Mouse (Mus musculus): ENCODE data around the gene Insr. TPM values are rescaled to one million over a fixed set of nuclear protein-coding genes. Genes with fewer than 3 reads are reported as not detected.

Insr gene
- polyA plus RNA-seq, 1 experiment = 0.16 TPM

GRCm38 (mm10) chr8:3219921-3220411 is 59.5 kb downstream of the Insr start:
- Histone ChIP-seq H3K27me3 (ENCODE audit: control insufficient read depth) (no peaks in the 10 kb centered on the region), H3K4me1 (ENCODE audit: control insufficient read depth) (peaks cover 29% of the 10 kb centered on the region), H3K4me3 (replicated peaks) (no peak overlapping the region), H3K9me3 (ENCODE audit: control insufficient read depth, low read length) (no peaks in the 10 kb centered on the region), H3K36me3 (ENCODE audit: control insufficient read depth) (peaks cover 2% of the 10 kb centered on the region; the same call in 1 of the 2 replicates)
- TF ChIP-seq GATA1 (IDR thresholded peaks at IDR 0.05; ENCODE audit: low read length) (no peak), TAL1 (IDR thresholded peaks at IDR 0.05; ENCODE audit: low read length) (no peak)

GRCm38 (mm10) chr8:3219266-3219665 is 60.2 kb downstream of the Insr start:
- peaks cover 34% of the 10 kb centered on the region for H3K4me1 ChIP-seq (ENCODE audit: control insufficient read depth)
- H3K4me3 ChIP-seq (replicated peaks) = no peak overlapping the region
- H3K27me3 ChIP-seq (ENCODE audit: control insufficient read depth) = no peaks in the 10 kb centered on the region
- H3K36me3 ChIP-seq (ENCODE audit: control insufficient read depth) = peaks cover 2% of the 10 kb centered on the region; the same call in 1 of the 2 replicates
- no peak for TF ChIP-seq GATA1 (IDR thresholded peaks at IDR 0.05; ENCODE audit: low read length)
- no peak for TF ChIP-seq TAL1 (IDR thresholded peaks at IDR 0.05; ENCODE audit: low read length)
- H3K9me3 ChIP-seq (ENCODE audit: control insufficient read depth, low read length) = 0 out of 2 replicates have a peak, but pooled peaks cover 3% of the 10 kb centered on the region

GRCm38 (mm10) chr8:3216541-3217092 is 62.8 kb downstream of the Insr start:
- H3K36me3 ChIP-seq (ENCODE audit: control insufficient read depth) = peaks cover 7% of the 10 kb centered on the region
- no peak for TF ChIP-seq GATA1 (IDR thresholded peaks at IDR 0.05; ENCODE audit: low read length)
- no peak for TF ChIP-seq TAL1 (IDR thresholded peaks at IDR 0.05; ENCODE audit: low read length)
- no peaks in the 10 kb centered on the region for H3K27me3 ChIP-seq (ENCODE audit: control insufficient read depth)
- peaks cover 27% of the 10 kb centered on the region for H3K4me1 ChIP-seq (ENCODE audit: control insufficient read depth)
- H3K4me3 ChIP-seq (replicated peaks) = no peak overlapping the region
- H3K9me3 ChIP-seq (ENCODE audit: control insufficient read depth, low read length) = 0 out of 2 replicates have a peak, but pooled peaks cover 3% of the 10 kb centered on the region

GRCm38 (mm10) chr8:3215561-3215960 is 63.9 kb downstream of the Insr start:
- Histone ChIP-seq H3K4me3 (replicated peaks) (no peak overlapping the region), H3K9me3 (ENCODE audit: control insufficient read depth, low read length) (0 out of 2 replicates have a peak, but pooled peaks cover 3% of the 10 kb centered on the region), H3K27me3 (ENCODE audit: control insufficient read depth) (no peaks in the 10 kb centered on the region), H3K4me1 (ENCODE audit: control insufficient read depth) (peaks cover 17% of the 10 kb centered on the region), H3K36me3 (ENCODE audit: control insufficient read depth) (peaks cover 17% of the 10 kb centered on the region)
- no peak for TF ChIP-seq GATA1 (IDR thresholded peaks at IDR 0.05; ENCODE audit: low read length)

GRCm38 (mm10) chr8:3214601-3215000 is 64.8 kb downstream of the Insr start:
- Histone ChIP-seq H3K36me3 (ENCODE audit: control insufficient read depth) (peaks cover 24% of the 10 kb centered on the region), H3K4me1 (ENCODE audit: control insufficient read depth) (peaks cover 10% of the 10 kb centered on the region), H3K9me3 (ENCODE audit: control insufficient read depth, low read length) (0 out of 2 replicates have a peak, but pooled peaks cover 3% of the 10 kb centered on the region), H3K27me3 (ENCODE audit: control insufficient read depth) (no peaks in the 10 kb centered on the region), H3K4me3 (replicated peaks) (no peak overlapping the region)
- TF ChIP-seq TAL1 (IDR thresholded peaks at IDR 0.05; ENCODE audit: low read length) (no peak), GATA1 (IDR thresholded peaks at IDR 0.05; ENCODE audit: low read length) (no peak)

GRCm38 (mm10) chr8:3211456-3211855 is 68.0 kb downstream of the Insr start:
- Histone ChIP-seq H3K4me3 (replicated peaks) (no peak overlapping the region), H3K27me3 (ENCODE audit: control insufficient read depth) (no peaks in the 10 kb centered on the region), H3K9me3 (ENCODE audit: control insufficient read depth, low read length) (0 out of 2 replicates have a peak, but pooled peaks cover 3% of the 10 kb centered on the region), H3K4me1 (ENCODE audit: control insufficient read depth) (peaks cover 10% of the 10 kb centered on the region), H3K36me3 (ENCODE audit: control insufficient read depth) (peaks cover 30% of the 10 kb centered on the region)
- no peak for TF ChIP-seq TAL1 (IDR thresholded peaks at IDR 0.05; ENCODE audit: low read length)
- TF ChIP-seq GATA1 (IDR thresholded peaks at IDR 0.05; ENCODE audit: low read length) = no peak

GRCm38 (mm10) chr8:3209960-3210359 is 69.5 kb downstream of the Insr start:
- TF ChIP-seq TAL1 (IDR thresholded peaks at IDR 0.05; ENCODE audit: low read length) (no peak), GATA1 (IDR thresholded peaks at IDR 0.05; ENCODE audit: low read length) (no peak)
- no peak overlapping the region for H3K4me3 ChIP-seq (replicated peaks)
- H3K36me3 ChIP-seq (ENCODE audit: control insufficient read depth) = peaks cover 33% of the 10 kb centered on the region
- H3K9me3 ChIP-seq (ENCODE audit: control insufficient read depth, low read length) = 0 out of 2 replicates have a peak, but pooled peaks cover 3% of the 10 kb centered on the region
- no peaks in the 10 kb centered on the region for H3K27me3 ChIP-seq (ENCODE audit: control insufficient read depth)
- H3K4me1 ChIP-seq (ENCODE audit: control insufficient read depth) = peaks cover 5% of the 10 kb centered on the region

GRCm38 (mm10) chr8:3209268-3209667 is 70.1 kb downstream of the Insr start:
- Histone ChIP-seq H3K4me1 (ENCODE audit: control insufficient read depth) (no peaks in the 10 kb centered on the region; the same call in none of the 2 replicates), H3K36me3 (ENCODE audit: control insufficient read depth) (peaks cover 40% of the 10 kb centered on the region), H3K9me3 (ENCODE audit: control insufficient read depth, low read length) (no peaks in the 10 kb centered on the region), H3K27me3 (ENCODE audit: control insufficient read depth) (no peaks in the 10 kb centered on the region), H3K4me3 (replicated peaks) (no peak overlapping the region)
- TF ChIP-seq GATA1 (IDR thresholded peaks at IDR 0.05; ENCODE audit: low read length) (no peak), TAL1 (IDR thresholded peaks at IDR 0.05; ENCODE audit: low read length) (no peak)

GRCm38 (mm10) chr8:3208729-3209128 is 70.7 kb downstream of the Insr start:
- Histone ChIP-seq H3K4me1 (ENCODE audit: control insufficient read depth) (no peaks in the 10 kb centered on the region; the same call in none of the 2 replicates), H3K27me3 (ENCODE audit: control insufficient read depth) (no peaks in the 10 kb centered on the region), H3K4me3 (replicated peaks) (no peak overlapping the region), H3K36me3 (ENCODE audit: control insufficient read depth) (peaks cover 43% of the 10 kb centered on the region), H3K9me3 (ENCODE audit: control insufficient read depth, low read length) (no peaks in the 10 kb centered on the region)
- TF ChIP-seq TAL1 (IDR thresholded peaks at IDR 0.05; ENCODE audit: low read length) (no peak), GATA1 (IDR thresholded peaks at IDR 0.05; ENCODE audit: low read length) (no peak)

Data from erythroblast, embryonic 14.5 days (primary cell).